Mouse (Mus musculus): ENCODE results near the gene Mcat.

The Mcat gene

DNA sequence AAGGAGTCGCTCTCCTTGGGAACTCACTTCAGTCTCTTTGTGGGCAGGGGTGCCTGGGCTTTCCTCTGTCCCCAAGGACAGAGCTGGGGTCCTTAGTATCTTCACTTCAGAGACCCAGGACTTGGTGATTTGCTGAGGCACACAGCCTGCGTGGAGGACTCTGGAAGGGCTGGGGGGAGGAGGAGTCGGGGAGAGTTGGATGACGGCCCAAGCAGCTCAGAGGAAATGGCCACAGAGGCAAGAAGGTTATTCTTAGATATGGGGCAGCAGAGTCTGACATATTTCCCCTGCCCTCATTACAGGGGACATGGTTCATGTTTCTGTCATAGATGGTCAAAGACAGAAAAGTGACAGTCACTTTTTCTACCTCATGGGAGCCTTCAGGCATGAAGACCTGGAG, 23.7 kb downstream of the Mcat start:
- Histone ChIP-seq H3K4me1 (replicated peaks; ENCODE audit: low read depth, low read length) (peaks cover 51% of the 10 kb centered on the region), H3K4me3 (replicated peaks; ENCODE audit: low read length) (no peak overlapping the region), H3K36me3 (ENCODE audit: insufficient read depth, low read length) (peaks cover 5% of the 10 kb centered on the region), H3K9me3 (ENCODE audit: low read length) (no peaks in the 10 kb centered on the region), H3K27me3 (ENCODE audit: insufficient read depth, low read length) (no peaks in the 10 kb centered on the region)
- TF ChIP-seq POU5F1 (IDR thresholded peaks at IDR 0.05; ENCODE audit: borderline replicate concordance, low read length) (no peak), CTCF (conservative IDR thresholded peaks at IDR 0.05; ENCODE audit: low read length) (no peak), NANOG (IDR thresholded peaks at IDR 0.05; ENCODE audit: borderline replicate concordance, low read length) (no peak)

DNA sequence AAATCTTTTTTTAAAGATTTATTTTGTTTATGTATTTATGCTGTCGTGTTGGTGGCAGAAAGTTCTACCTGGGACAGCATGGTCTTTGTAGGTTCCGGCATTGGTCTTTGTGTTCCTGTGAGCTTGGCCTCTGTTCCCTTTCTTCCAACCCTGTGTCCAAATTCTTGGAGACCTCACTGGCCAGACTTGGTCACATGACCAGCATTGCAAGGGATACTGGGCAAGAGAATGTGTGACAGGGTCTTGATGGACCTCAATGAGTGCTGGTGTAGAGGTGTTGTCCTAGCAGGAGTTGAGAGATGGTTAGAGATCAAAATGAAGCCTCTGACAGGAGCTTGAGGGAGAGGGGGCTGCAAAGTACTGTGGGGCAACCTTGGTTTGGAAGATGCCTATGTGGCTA, 24.7 kb downstream of the Mcat start:
- no peaks in the 10 kb centered on the region for H3K9me3 ChIP-seq (ENCODE audit: low read length)
- no peak overlapping the region for H3K4me3 ChIP-seq (replicated peaks; ENCODE audit: low read length)
- H3K36me3 ChIP-seq (ENCODE audit: insufficient read depth, low read length) = no peaks in the 10 kb centered on the region; the same call in 1 of the 2 replicates
- peaks cover 55% of the 10 kb centered on the region for H3K4me1 ChIP-seq (replicated peaks; ENCODE audit: low read depth, low read length)
- TF ChIP-seq POU5F1 (IDR thresholded peaks at IDR 0.05; ENCODE audit: borderline replicate concordance, low read length) (no peak), NANOG (IDR thresholded peaks at IDR 0.05; ENCODE audit: borderline replicate concordance, low read length) (no peak), CTCF (conservative IDR thresholded peaks at IDR 0.05; ENCODE audit: low read length) (no peak)
- H3K27me3 ChIP-seq (ENCODE audit: insufficient read depth, low read length) = no peaks in the 10 kb centered on the region

GRCm38 (mm10) chr15:83535890-83536231, 27.7 kb downstream of the Mcat start:
- peaks cover 67% of the 10 kb centered on the region for H3K4me1 ChIP-seq (replicated peaks; ENCODE audit: low read depth, low read length)
- H3K36me3 ChIP-seq (ENCODE audit: insufficient read depth, low read length) = peaks cover 1% of the 10 kb centered on the region; the same call in 1 of the 2 replicates
- H3K4me3 ChIP-seq (replicated peaks; ENCODE audit: low read length) = peak overlapping the region; percentile 35; the same call in 1 of the 2 replicates
- TF ChIP-seq CTCF (conservative IDR thresholded peaks at IDR 0.05; ENCODE audit: low read length) (no peak), POU5F1 (IDR thresholded peaks at IDR 0.05; ENCODE audit: borderline replicate concordance, low read length) (no peak), NANOG (IDR thresholded peaks at IDR 0.05; ENCODE audit: borderline replicate concordance, low read length) (no peak)
- H3K9me3 ChIP-seq (ENCODE audit: low read length) = no peaks in the 10 kb centered on the region
- no peaks in the 10 kb centered on the region for H3K27me3 ChIP-seq (ENCODE audit: insufficient read depth, low read length)

- H3K9me3 ChIP-seq (ENCODE audit: low read length) = no peaks in the 10 kb centered on the region
- H3K36me3 ChIP-seq (ENCODE audit: insufficient read depth, low read length) = peaks cover 5% of the 10 kb centered on the region; the same call in 1 of the 2 replicates
- no peaks in the 10 kb centered on the region for H3K27me3 ChIP-seq (ENCODE audit: insufficient read depth, low read length)
- no peak for TF ChIP-seq CTCF (conservative IDR thresholded peaks at IDR 0.05; ENCODE audit: low read length)
- no peak for TF ChIP-seq POU5F1 (IDR thresholded peaks at IDR 0.05; ENCODE audit: borderline replicate concordance, low read length)
- TF ChIP-seq NANOG (IDR thresholded peaks at IDR 0.05; ENCODE audit: borderline replicate concordance, low read length) = no peak
- H3K4me3 ChIP-seq (replicated peaks; ENCODE audit: low read length) = peak overlapping the region; percentile 35; the same call in 1 of the 2 replicates
- H3K4me1 ChIP-seq (replicated peaks; ENCODE audit: low read depth, low read length) = peaks cover 73% of the 10 kb centered on the region
These were observed 28.4 kb downstream of the Mcat start for GRCm38 (mm10) chr15:83534960-83535889.

DNA sequence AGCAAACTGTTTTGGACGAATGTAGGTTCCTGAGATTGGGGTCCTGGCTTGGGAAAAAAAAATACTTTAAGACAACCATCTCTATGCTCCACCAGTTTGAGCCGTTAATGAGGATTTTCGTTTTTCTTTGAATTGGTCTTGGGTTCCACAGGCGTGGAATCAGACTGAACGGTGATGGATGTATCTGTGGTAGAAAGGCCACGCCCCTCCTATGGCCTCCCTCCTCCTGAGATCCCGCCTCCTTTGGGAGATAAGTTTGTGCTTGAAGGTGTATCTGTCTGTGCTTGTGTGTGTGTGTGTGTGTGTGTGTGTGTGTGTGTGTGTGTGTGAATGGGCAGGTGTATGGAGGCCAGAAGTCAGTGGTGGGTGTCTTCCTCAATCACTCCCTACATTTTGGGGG, 31.0 kb downstream of the Mcat start:
- TF ChIP-seq POU5F1 (IDR thresholded peaks at IDR 0.05; ENCODE audit: borderline replicate concordance, low read length) (no peak), CTCF (conservative IDR thresholded peaks at IDR 0.05; ENCODE audit: low read length) (no peak), NANOG (IDR thresholded peaks at IDR 0.05; ENCODE audit: borderline replicate concordance, low read length) (no peak)
- Histone ChIP-seq H3K4me3 (replicated peaks; ENCODE audit: low read length) (no peak overlapping the region), H3K9me3 (ENCODE audit: low read length) (no peaks in the 10 kb centered on the region), H3K27me3 (ENCODE audit: insufficient read depth, low read length) (peaks cover 11% of the 10 kb centered on the region), H3K36me3 (ENCODE audit: insufficient read depth, low read length) (peaks cover 5% of the 10 kb centered on the region; the same call in 1 of the 2 replicates), H3K4me1 (replicated peaks; ENCODE audit: low read depth, low read length) (peaks cover 79% of the 10 kb centered on the region)

DNA sequence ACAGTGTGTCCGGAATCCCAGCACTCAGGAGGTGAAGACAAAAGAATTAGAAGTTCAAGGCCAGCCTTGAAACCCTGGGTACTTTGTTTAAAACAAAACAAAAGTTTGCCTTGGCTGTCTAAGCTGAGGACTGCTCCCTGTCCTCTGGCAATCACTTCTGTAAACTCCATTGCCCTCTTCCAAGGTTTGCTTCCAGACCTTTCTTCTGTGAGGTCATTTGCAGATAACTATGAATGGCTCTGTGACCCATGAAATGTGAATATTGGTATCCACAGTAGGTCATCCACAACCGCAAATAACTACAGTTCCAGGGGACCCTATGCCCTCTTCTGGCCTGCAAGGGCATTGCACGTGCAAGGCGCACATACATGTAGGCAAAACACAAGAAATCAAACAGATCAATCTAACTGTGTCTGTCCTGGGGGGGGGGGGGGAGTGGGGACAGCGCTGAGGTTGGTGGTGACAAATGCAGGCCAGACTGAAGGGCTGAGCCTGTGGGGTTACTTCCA, 31.6 kb downstream of the Mcat start:
- peaks cover 17% of the 10 kb centered on the region for H3K27me3 ChIP-seq (ENCODE audit: insufficient read depth, low read length)
- TF ChIP-seq NANOG (IDR thresholded peaks at IDR 0.05; ENCODE audit: borderline replicate concordance, low read length) (no peak), POU5F1 (IDR thresholded peaks at IDR 0.05; ENCODE audit: borderline replicate concordance, low read length) (no peak), CTCF (conservative IDR thresholded peaks at IDR 0.05; ENCODE audit: low read length) (peak; percentile 78)

GRCm38 (mm10) chr15:83530688-83531087, 32.9 kb downstream of the Mcat start:
- no peaks in the 10 kb centered on the region for H3K9me3 ChIP-seq (ENCODE audit: low read length)
- TF ChIP-seq NANOG (IDR thresholded peaks at IDR 0.05; ENCODE audit: borderline replicate concordance, low read length) (no peak), CTCF (conservative IDR thresholded peaks at IDR 0.05; ENCODE audit: low read length) (no peak), POU5F1 (IDR thresholded peaks at IDR 0.05; ENCODE audit: borderline replicate concordance, low read length) (no peak)
- H3K27me3 ChIP-seq (ENCODE audit: insufficient read depth, low read length) = peaks cover 28% of the 10 kb centered on the region
- H3K4me3 ChIP-seq (replicated peaks; ENCODE audit: low read length) = 0 out of 2 replicates have a peak overlapping the region, but pooled peaks have one; percentile 3
- peaks cover 5% of the 10 kb centered on the region; the same call in 1 of the 2 replicates for H3K36me3 ChIP-seq (ENCODE audit: insufficient read depth, low read length)
- H3K4me1 ChIP-seq (replicated peaks; ENCODE audit: low read depth, low read length) = peaks cover 85% of the 10 kb centered on the region

More for the DNA sequence above, 31.6 kb downstream of the Mcat start:
- Histone ChIP-seq H3K36me3 (ENCODE audit: insufficient read depth, low read length) (peaks cover 5% of the 10 kb centered on the region; the same call in 1 of the 2 replicates), H3K4me3 (replicated peaks; ENCODE audit: low read length) (no peak overlapping the region), H3K9me3 (ENCODE audit: low read length) (no peaks in the 10 kb centered on the region), H3K4me1 (replicated peaks; ENCODE audit: low read depth, low read length) (peaks cover 83% of the 10 kb centered on the region)

DNA sequence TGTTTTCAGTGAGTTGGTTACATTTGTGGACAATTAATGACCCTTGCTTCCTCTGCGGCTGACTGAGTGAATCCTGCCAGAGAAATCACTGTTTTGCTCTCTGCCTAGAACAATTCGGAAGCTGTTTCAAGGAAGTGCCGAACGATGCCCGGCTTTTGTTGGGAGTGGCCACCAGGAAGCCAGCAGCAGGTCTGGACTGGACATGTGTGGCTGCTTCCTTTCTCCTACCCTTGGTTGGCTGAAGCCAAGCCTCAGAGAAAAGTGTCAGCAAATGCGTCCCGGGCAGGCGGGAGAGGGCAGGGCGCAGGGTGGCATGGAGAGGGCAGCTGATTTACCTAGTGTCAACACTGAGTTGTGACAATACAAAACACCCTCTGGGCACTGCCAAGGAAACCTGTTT, 33.4 kb downstream of the Mcat start:
- TF ChIP-seq POU5F1 (IDR thresholded peaks at IDR 0.05; ENCODE audit: borderline replicate concordance, low read length) = no peak
- no peak for TF ChIP-seq NANOG (IDR thresholded peaks at IDR 0.05; ENCODE audit: borderline replicate concordance, low read length)
- TF ChIP-seq CTCF (conservative IDR thresholded peaks at IDR 0.05; ENCODE audit: low read length) = no peak
- Histone ChIP-seq H3K36me3 (ENCODE audit: insufficient read depth, low read length) (peaks cover 5% of the 10 kb centered on the region; the same call in 1 of the 2 replicates), H3K4me1 (replicated peaks; ENCODE audit: low read depth, low read length) (peaks cover 84% of the 10 kb centered on the region), H3K9me3 (ENCODE audit: low read length) (no peaks in the 10 kb centered on the region), H3K27me3 (ENCODE audit: insufficient read depth, low read length) (peaks cover 33% of the 10 kb centered on the region), H3K4me3 (replicated peaks; ENCODE audit: low read length) (0 out of 2 replicates have a peak overlapping the region, but pooled peaks have one; percentile 3)
